Mouse (Mus musculus) ES-E14 (cell line): Measurements from ENCODE around the gene Jmjd6.
"Not testable (repeated sequence)": the region's sequence is repeated elsewhere in the genome, so short reads cannot be mapped to it uniquely, and the experiment has no call there.

ENCODE experiments used
- CHD2 ChIP-seq: IDR thresholded peaks from 2 replicates; pipeline ENCODE4 v1.6.1; 2014; ENCODE audit warnings: mild to moderate bottlenecking, low read depth, low read length, inconsistent platforms
- HCFC1 ChIP-seq: IDR thresholded peaks from 2 replicates; pipeline ENCODE4 v1.6.1; 2012; ENCODE audit warnings: low read length, inconsistent platforms, borderline replicate concordance; ENCODE audit not compliant: insufficient read depth
- MAFK ChIP-seq: IDR thresholded peaks from 2 replicates; pipeline ENCODE4 v1.6.1; 2014; ENCODE audit warnings: mild to moderate bottlenecking, low read depth, low read length, inconsistent platforms; ENCODE audit not compliant: insufficient read depth
- ZC3H11A ChIP-seq: IDR thresholded peaks from 2 replicates; pipeline ENCODE4 v1.6.1; 2012; ENCODE audit warnings: low read depth, mild to moderate bottlenecking, inconsistent platforms, low read length, borderline replicate concordance
- ZNF384 ChIP-seq: IDR thresholded peaks from 2 replicates; pipeline ENCODE4 v1.6.1; 2012; ENCODE audit warnings: low read depth, low read length, inconsistent platforms

GRCm38 (mm10) chr11:116848877-116849178 is 5.6 kb upstream of the Jmjd6 start:
- peak; percentile 27; the same call in 1 of the 2 replicates for TF ChIP-seq CHD2
- not testable (repeated sequence) for TF ChIP-seq ZNF384, ZC3H11A, MAFK, HCFC1
